Mouse (Mus musculus): ENCODE measurements around the gene Unc93b1. TPM values are rescaled to one million over a fixed set of nuclear protein-coding genes. Genes with fewer than 3 reads are reported as not detected.
A peak's percentile ranks its signal among the peaks of the same experiment; 100 is the strongest.
"Not testable (repeated sequence)": the region's sequence is repeated elsewhere in the genome, so short reads cannot be mapped to it uniquely, and the experiment has no call there.

The Unc93b1 gene
- polyA plus RNA-seq, 1 experiment, result 93.7 TPM

GRCm38 (mm10) chr19:3946715-3947114, 11.7 kb downstream of the Unc93b1 start:
- no peak for DNase-seq (ENCODE audit: low read depth)

GRCm38 (mm10) chr19:3947813-3948212, 12.8 kb downstream of the Unc93b1 start:
- no peak for DNase-seq (ENCODE audit: low read depth)

- DNase-seq (ENCODE audit: low read depth), result no peak
Observed at GRCm38 (mm10) chr19:3948546-3948945, 13.6 kb downstream of the Unc93b1 start.

- no peak for DNase-seq (ENCODE audit: low read depth)
Observed at GRCm38 (mm10) chr19:3950331-3950730, 15.3 kb downstream of the Unc93b1 start.

- DNase-seq (ENCODE audit: low read depth), result no peak
Observed at GRCm38 (mm10) chr19:3951461-3951860, 16.5 kb downstream of the Unc93b1 start.

GRCm38 (mm10) chr19:3952099-3952498, 17.1 kb downstream of the Unc93b1 start:
- DNase-seq (ENCODE audit: low read depth), result no peak

GRCm38 (mm10) chr19:3955033-3955432, 20.0 kb downstream of the Unc93b1 start:
- DNase-seq (ENCODE audit: low read depth), result no peak

GRCm38 (mm10) chr19:3955804-3956203, 20.8 kb downstream of the Unc93b1 start:
- no peak for DNase-seq (ENCODE audit: low read depth)

- DNase-seq (ENCODE audit: low read depth), result not testable (repeated sequence)
Observed at GRCm38 (mm10) chr19:3957296-3958036, 22.5 kb downstream of the Unc93b1 start.

- DNase-seq (ENCODE audit: low read depth), result no peak
Observed at GRCm38 (mm10) chr19:3958470-3958869, 23.5 kb downstream of the Unc93b1 start, which contains the start of gene Aldh3b3. Gene Aldh3b3 (plus strand): TSS chr19:3958645.

GRCm38 (mm10) chr19:3959030-3959429, 24.0 kb downstream of the Unc93b1 start:
- no peak for DNase-seq (ENCODE audit: low read depth)

GRCm38 (mm10) chr19:3960211-3960610, 25.2 kb downstream of the Unc93b1 start:
- no peak for DNase-seq (ENCODE audit: low read depth)

- DNase-seq (ENCODE audit: low read depth), result not testable (repeated sequence)
Observed at GRCm38 (mm10) chr19:3961805-3962204, 26.8 kb downstream of the Unc93b1 start.

- DNase-seq (ENCODE audit: low read depth), result no peak
Observed at GRCm38 (mm10) chr19:3962469-3962868, 27.5 kb downstream of the Unc93b1 start.

- no peak for DNase-seq (ENCODE audit: low read depth)
Observed at GRCm38 (mm10) chr19:3964030-3964429, 29.0 kb downstream of the Unc93b1 start.

- no peak for DNase-seq (ENCODE audit: low read depth)
Observed at GRCm38 (mm10) chr19:3966330-3967075, 31.5 kb downstream of the Unc93b1 start.

GRCm38 (mm10) chr19:3967258-3967657, 32.3 kb downstream of the Unc93b1 start:
- DNase-seq (ENCODE audit: low read depth), result no peak

- peak; percentile 75 for DNase-seq (ENCODE audit: low read depth)
Observed at GRCm38 (mm10) chr19:3972229-3972628, 37.2 kb downstream of the Unc93b1 start, which contains the start of gene Aldh3b2. Gene Aldh3b2 (plus strand): TSS chr19:3972328.

- not testable (repeated sequence) for DNase-seq (ENCODE audit: low read depth)
Observed at GRCm38 (mm10) chr19:3974608-3975007, 39.6 kb downstream of the Unc93b1 start.

GRCm38 (mm10) chr19:3975866-3976265, 40.9 kb downstream of the Unc93b1 start:
- DNase-seq (ENCODE audit: low read depth), result no peak

- DNase-seq (ENCODE audit: low read depth), result no peak
Observed at GRCm38 (mm10) chr19:3980309-3980708, 45.3 kb downstream of the Unc93b1 start.

- DNase-seq (ENCODE audit: low read depth), result no peak
Observed at GRCm38 (mm10) chr19:3980917-3981316, 45.9 kb downstream of the Unc93b1 start.
